Mouse (Mus musculus): ENCODE measurements around the gene Srm.

GRCm38 (mm10) chr4:148635309-148635708, 44.0 kb downstream of the Srm start:
- TF ChIP-seq GATA1 (IDR thresholded peaks at IDR 0.05; ENCODE audit: low read length): no peak
- TF ChIP-seq TAL1 (IDR thresholded peaks at IDR 0.05; ENCODE audit: low read length): no peak

Measured in erythroblast, embryonic 14.5 days (primary cell).